Mouse (Mus musculus): ENCODE results near the gene Macf1.
"Not testable (repeated sequence)": the region's sequence is repeated elsewhere in the genome, so short reads cannot be mapped to it uniquely, and the experiment has no call there.

Gene Macf1

DNA sequence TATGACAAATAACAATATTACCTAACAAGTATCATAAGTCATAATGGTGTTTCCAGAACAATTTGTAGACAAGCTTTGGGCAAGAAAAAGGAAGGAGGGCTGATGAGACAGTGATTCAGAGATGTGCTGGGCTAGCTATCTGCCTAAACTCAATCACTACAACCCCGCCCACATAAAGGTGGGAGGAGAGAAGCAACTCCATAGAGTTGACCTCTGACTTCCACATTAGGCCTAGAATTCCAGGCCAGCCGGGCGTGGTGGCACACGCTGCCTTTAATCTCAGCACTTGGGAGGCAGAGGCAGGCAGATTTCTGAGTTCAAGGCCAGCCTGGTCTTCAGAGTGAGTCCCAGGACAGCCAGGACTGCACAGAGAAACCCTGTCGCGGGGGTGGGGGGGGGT, 153.2 kb downstream of the Macf1 start:
- DNase-seq, result no peak

DNA sequence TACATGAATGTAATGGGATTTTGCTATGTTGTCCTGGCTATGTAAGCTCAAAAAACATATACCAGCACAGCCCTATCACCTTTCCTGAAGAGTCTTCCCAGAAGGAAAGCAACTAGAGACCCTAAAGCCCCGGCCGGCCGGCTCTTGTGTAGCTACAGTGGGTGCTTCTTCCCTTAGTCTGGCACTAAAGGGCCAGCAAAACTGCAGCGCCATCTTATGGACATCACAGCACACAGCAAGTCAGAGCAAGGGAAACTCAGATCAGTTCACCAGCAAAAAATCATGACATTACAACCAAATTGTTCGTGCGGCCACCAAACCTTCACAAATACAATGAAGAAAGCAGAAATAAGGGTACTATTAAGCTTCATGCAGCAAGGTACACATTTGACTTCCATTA, 154.9 kb downstream of the Macf1 start:
- DNase-seq, result peak; percentile 75

DNA sequence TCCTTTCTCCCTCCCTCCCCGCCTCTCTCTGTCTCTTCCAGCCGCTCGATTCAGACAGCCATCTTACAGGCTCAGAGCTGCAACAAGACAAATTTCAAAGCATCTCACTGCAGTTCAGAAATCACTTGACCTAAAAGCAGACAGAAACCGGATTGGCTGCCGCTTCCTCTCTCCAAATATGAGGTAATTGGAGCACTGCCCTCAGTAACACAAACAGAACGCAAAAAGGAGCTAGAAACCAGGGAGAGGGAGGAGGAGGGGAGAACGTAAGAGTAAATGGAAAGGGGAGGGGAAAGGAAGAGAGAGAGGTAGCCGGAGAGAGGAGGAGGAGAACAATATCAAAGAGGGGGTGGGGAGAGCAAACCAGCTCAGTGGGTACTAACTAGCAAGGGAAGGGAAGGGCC, 156.6 kb downstream of the Macf1 start:
- peak; percentile 88 for DNase-seq

DNA sequence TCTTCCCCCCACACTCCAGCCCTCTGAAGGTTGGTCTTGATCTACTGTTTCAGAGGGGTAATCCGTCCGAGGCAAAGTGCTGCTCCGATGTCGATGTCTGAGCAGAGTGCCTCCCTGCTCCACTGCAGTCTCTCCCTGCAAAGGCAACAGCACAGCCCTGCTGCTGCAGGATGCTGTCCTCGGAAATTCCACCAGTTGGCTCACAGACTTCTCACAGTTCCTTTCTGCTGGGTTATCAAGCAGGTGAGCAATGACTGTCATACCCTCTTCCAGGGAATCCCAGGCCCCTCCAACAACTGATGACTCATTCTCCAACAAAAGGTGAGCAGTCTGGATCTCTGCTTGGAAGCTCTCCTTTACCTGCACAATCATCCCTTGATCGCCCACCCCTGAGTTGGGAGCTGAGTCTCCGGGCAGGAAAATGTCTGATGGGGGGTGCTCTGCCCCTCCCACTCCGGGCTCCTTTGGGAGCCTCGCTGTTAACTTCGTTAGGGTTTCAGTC, 157.3 kb downstream of the Macf1 start:
- DNase-seq, result peak; percentile 63

DNA sequence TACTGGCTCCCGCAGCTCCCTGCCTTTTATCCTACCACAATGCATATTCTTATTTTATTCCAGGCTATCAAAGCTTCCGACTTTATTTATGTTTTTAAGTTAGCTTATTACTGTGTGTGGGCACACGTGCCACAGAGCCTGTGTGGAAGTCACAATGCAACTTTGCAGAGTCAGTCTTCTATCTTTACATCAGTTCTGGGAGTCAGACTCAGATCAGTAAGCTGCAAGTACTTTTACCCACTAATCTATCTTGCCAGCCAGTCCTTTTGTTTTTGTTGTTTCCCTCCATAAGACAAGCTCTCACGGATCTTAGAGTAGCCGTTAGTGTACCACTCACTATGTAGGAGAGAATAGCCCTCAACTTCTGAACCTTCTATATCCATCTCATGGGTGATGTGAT, 159.4 kb downstream of the Macf1 start:
- DNase-seq, result no peak

DNA sequence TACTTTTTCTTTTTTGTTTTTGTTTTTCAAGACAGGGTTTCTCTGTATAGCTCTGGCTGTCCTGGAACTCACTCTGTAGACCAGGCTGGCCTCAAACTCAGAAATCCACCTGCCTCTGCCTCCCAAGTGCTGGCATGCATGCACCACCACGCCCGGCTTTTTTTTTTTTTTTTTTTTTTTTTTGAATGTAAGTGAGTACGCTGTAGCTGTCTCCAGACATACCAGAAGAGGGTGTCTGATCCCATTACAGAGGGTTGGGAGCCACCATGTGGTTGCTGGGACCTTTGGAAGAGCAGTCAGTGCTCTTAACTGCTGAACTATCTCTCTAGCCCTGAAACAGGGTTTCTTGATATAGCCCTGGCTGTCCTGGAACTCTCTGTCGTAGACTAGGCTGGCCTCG, 164.0 kb downstream of the Macf1 start:
- DNase-seq, result not testable (repeated sequence)

DNA sequence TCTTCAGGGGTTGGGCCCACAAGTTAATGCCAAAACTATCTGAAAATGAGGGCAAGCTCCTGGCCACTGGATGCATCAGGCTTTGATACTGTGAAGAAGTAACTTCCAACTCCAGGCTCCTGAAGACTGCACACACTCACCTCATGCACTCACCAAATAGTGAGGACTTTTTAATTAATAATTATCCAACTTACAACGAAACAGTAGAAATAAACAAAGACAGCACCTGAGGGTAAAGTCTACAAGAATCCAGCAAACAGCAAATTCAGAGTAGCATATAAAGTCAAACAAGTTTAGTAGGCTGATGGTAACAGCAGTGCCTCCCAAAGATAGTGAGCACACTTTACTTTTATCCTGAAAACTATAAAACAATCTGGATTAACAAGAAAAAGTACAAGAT, 168.5 kb downstream of the Macf1 start:
- no peak for DNase-seq

DNA sequence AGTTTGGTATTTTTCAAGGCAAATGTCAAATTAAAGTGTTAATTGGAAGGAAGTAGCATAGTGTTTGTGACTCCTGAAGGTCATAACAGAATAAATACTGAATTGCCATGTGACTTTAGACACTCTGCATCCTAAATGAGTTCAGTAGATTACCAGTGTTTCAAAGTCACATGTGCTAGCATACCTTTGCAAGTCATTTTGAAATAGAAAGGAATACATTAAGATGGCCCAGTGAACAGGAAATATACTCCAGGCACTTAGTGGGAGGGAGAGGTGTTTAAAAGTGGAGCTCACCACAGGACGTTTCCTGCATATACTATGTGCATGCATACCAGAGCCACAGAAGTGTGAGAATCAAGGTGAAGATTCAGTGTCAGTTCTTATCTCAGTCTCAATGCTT, 174.0 kb downstream of the Macf1 start:
- no peak for DNase-seq

DNA sequence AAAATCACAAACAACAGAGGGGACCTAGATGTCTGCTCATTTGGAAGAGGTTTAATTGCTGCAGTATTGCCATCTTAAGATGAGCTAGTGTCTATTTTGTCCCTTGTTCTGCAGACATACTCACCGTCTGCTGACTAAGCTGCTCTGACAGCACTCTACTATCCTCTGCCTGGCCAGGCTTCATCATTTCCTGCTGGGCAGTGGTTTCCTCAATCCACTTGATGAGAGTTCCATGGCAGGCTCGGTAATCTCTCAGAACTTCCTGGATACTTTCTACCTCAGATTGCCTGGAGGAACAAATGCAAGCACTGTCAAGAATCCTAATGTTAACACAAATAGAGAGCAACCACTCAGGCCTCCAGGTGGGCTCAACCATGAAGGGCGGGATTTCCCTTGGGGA, 195.1 kb downstream of the Macf1 start:
- no peak for DNase-seq

DNA sequence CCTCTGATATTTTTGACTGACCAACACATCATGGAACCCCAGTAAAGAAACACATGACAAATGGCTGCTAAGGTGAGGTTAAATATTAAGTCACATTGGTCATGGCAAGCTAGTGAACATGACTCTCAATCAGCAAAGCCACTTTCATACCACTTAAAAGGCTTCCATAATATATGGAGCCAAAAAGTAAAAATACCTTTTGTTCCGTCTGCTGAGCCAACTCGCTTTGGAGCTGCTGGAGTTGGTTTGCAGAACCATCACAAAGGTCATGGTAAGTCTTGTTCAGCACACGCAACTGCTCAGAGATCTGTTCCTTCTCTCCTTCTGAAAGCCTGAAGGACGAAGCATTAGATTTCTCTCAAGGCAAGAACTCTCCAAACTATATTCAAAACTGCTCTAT, 204.2 kb downstream of the Macf1 start:
- DNase-seq, result no peak

DNA sequence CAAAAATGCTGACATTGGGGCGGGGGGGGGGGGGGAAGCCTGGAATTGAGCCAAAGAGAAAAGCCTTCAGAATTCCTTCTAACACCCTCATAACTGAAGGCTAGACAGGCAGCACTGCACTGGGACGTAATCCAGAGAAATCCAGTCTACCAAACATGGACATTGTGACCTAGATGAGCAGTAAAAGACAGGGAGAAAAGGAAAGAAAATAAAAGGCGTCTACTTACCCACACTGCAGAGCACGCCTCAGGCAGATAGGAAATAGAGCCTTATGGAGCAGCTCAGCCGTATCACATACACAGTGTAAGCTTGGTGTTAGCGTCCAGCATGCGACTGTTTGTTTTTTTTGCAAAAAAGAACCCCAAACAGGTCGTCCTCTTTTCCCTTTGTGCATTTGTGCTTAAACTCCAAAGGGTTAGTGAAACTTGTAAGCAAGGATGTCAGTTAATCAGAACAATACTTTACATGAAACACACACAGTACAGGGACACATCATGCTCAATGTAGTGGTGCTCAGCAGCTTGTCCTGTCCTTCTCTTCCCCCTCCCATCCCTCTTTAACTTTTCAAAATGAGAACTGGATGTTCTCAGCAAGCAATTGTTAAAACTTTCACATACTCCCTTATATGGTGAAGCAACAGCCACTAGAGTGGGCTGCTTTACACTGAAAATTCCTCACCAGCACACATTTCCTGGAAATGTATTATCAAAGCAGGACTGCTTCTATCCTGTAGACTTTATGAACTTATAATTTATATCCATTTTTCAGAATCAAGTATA, 205.3 kb downstream of the Macf1 start:
- peak; percentile 17 for DNase-seq

DNA sequence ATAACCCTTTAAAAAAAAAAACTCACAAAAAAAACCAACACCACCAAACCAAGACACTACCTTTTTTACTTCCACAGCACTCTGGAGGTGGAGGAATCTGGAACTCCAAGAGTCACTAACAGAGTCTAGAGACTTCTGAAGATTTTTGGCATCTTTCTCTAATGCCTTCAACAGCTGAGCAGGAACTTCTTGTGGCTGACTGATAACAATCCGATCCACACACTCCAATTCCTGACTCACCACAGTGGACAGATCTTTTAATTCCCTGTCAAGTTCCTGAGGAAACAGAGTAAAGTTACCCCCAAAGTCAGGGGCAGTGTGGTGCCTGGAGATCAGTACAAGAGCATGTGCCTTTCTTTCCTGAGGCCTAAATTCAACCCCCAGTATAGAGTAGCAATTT, 218.4 kb downstream of the Macf1 start:
- DNase-seq, result no peak

DNA sequence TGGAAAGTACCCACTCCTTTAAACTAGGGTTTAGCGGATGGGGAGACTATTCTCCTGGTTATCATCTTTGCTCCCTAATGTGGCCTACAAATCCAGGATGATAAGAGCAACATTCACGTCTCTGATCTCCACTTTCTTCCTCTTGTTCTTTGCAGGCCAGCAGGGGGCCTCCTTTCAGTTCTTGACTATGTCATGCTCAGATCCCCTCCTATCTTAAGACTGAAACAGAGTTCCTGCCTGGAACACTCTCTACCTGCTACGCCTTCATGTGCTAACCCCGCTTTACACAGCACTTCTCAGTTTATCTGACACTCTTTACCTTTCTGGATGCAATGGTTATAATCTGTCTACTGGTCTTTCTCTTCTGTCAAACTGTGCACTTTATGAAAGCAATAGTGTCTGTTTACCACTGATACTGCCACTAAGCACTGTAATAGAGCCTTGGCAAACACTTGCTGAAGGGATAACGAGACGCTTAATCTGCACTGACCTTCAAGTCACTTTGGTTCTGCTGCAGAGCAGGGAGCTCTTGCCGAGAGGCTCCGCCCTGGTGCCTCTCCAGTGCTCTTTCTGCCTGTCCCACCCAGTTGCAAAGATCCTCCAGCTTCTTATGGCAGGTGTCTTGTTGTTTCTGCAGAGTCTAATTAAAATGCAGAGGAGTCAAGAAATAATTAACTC, 223.4 kb downstream of the Macf1 start:
- no peak for DNase-seq

DNA sequence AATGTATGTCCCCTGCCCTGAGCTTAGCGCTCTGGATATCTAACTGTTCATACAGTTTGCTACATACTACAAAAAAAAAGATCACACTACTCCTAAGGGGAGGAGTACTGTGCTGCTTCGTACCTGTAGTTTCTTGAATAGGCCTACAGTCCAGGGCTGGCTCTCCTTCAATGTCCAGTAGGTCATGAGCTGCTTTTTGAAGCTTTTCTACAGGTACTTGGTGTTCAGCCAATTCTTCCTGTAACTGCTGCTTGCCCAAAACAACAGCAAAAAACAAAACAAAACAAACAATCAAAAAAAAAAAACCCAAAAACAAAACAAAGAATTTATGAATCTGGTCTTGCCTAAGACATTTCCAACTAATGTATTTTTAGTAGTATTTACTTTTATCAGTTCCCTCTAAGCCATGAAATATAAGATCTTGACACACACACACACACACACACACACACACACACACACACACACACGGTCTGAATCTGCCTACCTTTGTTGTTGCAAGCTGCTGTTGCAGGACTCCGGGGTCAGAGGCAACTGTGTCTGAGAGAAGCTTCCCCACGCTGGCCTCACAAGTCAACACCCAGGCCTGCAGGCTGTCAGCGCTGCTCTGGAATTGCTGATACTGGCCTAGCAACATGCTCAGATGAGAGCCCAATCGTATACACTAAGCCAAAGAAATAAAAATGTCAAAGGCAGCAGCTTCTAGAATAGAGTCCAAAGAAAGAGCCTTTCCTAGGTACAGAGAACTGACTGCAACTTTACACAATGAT, 229.1 kb downstream of the Macf1 start:
- no peak for DNase-seq

DNA sequence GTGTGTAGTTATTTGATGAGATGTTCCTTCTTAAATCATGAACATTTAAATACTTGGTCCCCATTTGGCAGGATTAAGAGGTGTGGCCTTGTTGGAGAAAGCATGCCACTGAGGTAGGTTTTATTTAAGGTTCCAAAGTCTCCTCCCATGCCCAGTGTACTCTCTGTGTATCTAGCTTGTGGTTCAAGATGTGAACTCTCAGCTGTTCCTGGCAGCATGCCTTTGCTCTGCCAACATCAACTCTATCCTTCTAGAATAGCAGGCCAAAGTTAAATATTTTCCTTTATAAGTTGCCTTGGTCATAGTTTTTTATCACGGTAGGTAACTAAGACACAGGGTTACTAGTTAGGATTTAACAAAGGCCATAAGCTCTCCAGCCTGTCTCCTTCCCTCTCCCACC, 230.4 kb downstream of the Macf1 start:
- DNase-seq, result no peak

DNA sequence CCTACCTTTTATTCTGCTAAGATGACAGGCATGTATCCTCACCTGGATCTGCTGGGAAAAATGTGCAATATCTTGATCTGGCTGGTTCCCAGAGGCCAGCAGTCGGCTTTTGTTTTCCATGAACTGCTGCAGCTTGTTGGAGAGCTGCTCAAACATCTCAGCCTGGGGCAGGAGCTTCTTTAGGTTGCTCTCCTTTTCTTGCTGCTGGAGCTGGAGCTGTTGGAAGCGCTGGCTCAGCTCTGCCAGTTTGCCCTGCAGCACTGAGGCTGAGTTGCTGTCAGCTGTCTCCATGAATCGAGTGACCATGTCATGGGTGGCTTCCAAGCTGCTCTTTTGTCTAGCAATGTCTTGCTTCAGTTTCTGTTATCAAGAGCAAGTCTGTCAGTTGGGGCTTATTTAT, 232.2 kb downstream of the Macf1 start:
- DNase-seq, result no peak

DNA sequence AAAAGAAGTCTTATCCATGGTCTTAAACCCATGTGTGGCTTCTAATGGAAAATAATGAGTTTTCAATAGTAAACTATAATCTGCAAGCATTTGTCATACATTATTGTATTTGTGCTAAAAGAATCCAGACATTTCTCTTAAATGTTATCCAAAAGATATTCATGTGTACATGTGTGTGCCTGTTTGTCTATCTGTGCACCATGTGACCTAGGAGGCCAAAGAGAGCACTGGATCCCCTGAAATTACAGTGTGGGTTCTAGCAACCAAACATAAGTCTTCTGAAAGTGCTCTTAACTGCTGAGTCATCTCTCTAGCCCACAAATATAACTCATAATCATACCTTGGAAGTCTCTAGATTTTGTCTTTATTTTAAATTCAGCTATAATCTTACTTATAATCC, 234.9 kb downstream of the Macf1 start:
- no peak for DNase-seq

DNA sequence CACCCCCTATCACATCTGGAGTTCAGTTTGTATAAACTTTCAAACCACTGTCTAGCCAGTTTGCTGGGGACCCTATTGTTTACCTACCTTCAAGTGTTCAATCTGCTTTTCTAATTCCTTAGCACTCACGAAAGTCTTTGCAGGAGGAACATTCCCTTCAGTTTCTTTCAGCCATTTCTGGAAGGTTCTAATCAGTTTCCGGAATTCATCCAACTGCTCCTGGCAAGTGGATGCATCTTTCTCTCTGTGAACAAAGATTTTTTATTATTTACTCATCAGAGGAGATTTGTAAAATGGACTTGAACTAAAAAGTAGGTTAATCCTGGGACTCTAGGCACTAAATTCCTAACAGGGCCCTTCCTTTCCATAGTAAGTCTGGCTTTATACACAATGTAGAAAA, 236.1 kb downstream of the Macf1 start:
- no peak for DNase-seq

DNA sequence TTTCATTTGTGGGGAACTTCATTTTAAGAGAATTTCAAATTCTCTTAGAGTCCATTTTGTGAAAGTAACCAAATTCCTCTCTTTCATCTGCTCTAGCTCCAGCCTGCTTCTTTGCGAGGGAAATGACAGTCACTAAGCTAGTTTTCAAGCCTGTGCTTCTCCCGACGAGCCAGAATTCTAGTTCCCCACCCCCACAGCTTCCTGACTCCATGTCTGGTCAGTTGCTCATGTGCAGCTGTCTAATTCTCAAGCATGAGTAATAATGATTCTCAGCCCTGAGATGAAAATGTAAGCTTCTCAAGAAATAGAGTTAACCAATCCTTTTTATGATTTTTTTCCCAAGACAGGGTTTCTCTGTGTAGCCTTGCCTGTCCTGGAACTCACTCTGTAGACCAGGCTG, 236.9 kb downstream of the Macf1 start:
- DNase-seq, result no peak

DNA sequence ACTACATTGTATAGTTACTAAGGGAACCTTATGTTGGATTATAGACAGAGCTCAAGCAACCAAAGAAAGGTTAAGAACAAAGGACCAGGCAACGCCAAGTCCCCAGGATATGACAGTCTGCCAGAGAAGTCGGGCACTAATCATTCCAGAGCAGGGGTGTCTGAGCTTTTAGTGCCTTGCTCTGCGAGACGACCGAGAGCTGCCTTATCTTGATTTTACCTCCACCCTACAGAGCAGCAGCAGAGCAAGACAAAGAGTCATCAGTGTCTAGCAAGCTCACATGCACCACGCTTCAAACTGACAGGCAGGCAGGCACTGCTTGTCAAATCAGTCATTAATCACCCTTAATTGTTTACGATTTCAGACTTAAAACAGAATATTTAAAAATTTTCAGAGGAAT, 237.4 kb downstream of the Macf1 start:
- DNase-seq, result no peak

DNA sequence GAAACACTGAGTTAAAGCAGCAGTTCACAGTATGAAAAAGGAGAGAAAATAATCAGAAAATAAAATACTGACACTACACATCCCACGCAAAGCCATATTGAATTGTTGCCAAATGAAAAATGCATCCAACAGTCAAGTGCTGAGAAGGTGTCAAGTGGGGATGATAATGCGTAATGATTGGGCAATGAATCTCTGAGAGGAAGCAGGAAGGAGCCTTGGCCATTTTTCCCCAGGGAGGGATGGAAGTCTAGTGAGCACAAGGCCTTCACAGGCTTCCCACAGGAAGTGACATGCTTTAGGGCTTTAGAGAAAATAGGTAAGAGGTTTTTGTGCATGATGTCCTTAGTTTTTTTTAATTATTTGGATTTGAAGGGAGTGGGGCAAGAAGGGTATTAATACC, 237.9 kb downstream of the Macf1 start:
- not testable (repeated sequence) for DNase-seq

DNA sequence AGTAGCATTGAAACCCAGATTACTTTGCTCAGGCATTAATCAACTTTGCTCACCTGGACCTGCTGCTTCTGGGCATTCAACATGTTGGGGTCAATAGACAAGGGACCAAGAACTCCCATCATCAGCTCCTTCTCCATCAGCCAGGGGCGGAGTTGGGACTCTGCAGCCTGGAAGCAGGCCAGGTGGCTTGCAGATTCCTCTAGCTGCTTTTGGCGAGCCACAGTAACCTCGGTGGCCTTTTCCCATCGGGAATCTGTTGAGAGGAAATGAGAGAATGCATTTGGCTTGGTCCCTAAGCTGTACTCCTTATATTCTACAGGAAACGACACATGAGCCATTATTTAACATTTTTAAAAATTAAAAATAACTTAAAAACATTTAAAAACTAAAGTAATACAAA, 245.7 kb downstream of the Macf1 start:
- peak; percentile 57 for DNase-seq

DNA sequence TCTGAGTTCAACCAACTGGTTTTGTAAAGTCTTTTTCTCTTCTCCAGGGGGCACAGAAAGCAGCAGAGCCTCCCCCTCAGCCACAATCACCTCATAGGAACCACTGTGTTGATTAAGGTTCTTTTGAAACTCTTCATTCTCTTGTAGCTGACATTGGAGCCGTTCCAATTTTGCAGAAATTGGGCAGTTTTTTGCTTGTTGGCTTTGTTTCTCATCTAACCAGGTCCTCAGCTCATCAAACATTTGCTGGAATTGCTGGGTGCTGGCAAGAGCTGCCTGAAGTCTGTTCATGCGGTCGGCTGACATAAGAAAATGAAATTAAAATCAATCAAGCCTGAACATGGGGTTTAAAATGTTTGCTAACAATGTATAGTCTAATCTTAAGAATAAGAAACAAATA, 251.0 kb downstream of the Macf1 start:
- DNase-seq, result no peak

DNA sequence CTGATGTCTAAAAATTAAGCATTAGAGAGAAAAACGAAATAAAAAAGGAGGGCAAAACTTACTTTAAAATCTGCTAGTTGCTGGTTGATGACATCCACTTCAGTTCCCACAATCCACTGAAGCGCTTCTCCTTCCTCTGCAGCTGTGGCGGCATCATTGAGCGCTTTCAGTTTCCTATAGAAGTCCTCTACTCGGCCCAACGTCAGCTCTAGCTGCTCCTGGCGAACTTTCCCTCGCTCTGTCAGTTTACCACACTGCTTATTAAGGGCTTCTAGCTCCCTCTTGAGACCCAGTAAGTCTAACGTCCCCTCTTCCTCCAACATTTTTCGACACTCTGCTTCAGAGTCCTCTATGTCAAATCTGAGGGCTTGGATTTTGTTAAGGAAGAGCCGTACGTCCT, 252.2 kb downstream of the Macf1 start:
- no peak for DNase-seq
